Mouse (Mus musculus): Measurements from ENCODE around the gene Ece1. TPM values are rescaled to one million over a fixed set of nuclear protein-coding genes. Genes with fewer than 3 reads are reported as not detected.
A peak's percentile ranks its signal among the peaks of the same experiment; 100 is the strongest.

The Ece1 gene
- polyA plus RNA-seq (2015; fragmentation: Nextera tagmentation; extraction: Ambion mirVana), result 52.0 and 53.5 TPM in 2 replicates

- 0% methylated on average over 37 of the region's 37 CpGs for WGBS
- peak; percentile 89 for ATAC-seq (ENCODE audit: insufficient read depth, low FRiP score, low read depth)
Observed at GRCm38 (mm10) chr4:137862019-137862418, at the start of gene Ece1. Ece1 (plus strand) TSS chr4:137862237.

GRCm38 (mm10) chr4:137812946-137813708 lies 48.9 kb upstream of the Ece1 start:
- H3K4me1 ChIP-seq, result no peaks in the 10 kb centered on the region
- no peak overlapping the region for H3K9ac ChIP-seq
- H3K4me2 ChIP-seq, result no peak overlapping the region
- H3K9me3 ChIP-seq, result no peaks in the 10 kb centered on the region
- H3K27ac ChIP-seq, result no peak overlapping the region
- no peak overlapping the region for H3K4me3 ChIP-seq (replicated peaks)
- 64% methylated on average over 13 of the region's 13 CpGs for WGBS
- no peaks in the 10 kb centered on the region for H3K27me3 ChIP-seq (replicated peaks)
- no peak for ATAC-seq (ENCODE audit: insufficient read depth, low FRiP score, low read depth)
- H3K36me3 ChIP-seq, result no peaks in the 10 kb centered on the region

More at GRCm38 (mm10) chr4:137862019-137862418, at the start of gene Ece1:
- Histone ChIP-seq H3K27ac (peak within 1 kb of the TSS; percentile 87), H3K4me2 (peak within 1 kb of the TSS; percentile 93), H3K36me3 (no peaks in the 10 kb centered on the region), H3K4me1 (peaks cover 45% of the 10 kb centered on the region), H3K4me3 (replicated peaks) (peak within 1 kb of the TSS; percentile 86), H3K27me3 (replicated peaks) (no peaks in the 10 kb centered on the region), H3K9me3 (no peaks in the 10 kb centered on the region), H3K9ac (peak within 1 kb of the TSS; percentile 81)

- no peak overlapping the region for H3K9ac ChIP-seq
- H3K4me1 ChIP-seq, result no peaks in the 10 kb centered on the region
- H3K4me2 ChIP-seq, result no peak overlapping the region
- H3K36me3 ChIP-seq, result no peaks in the 10 kb centered on the region
- H3K27ac ChIP-seq, result no peak overlapping the region
- H3K9me3 ChIP-seq, result no peaks in the 10 kb centered on the region
- H3K27me3 ChIP-seq (replicated peaks), result no peaks in the 10 kb centered on the region
- no peak overlapping the region for H3K4me3 ChIP-seq (replicated peaks)
- WGBS, result 81% methylated on average over 7 of the region's 7 CpGs
- no peak for ATAC-seq (ENCODE audit: insufficient read depth, low FRiP score, low read depth)
Observed at GRCm38 (mm10) chr4:137814140-137814539, 47.9 kb upstream of the Ece1 start.

GRCm38 (mm10) chr4:137815473-137815872 lies 46.6 kb upstream of the Ece1 start:
- no peaks in the 10 kb centered on the region for H3K27me3 ChIP-seq (replicated peaks)
- 0 out of 2 replicates have a peak, but pooled peaks cover 2% of the 10 kb centered on the region for H3K4me1 ChIP-seq
- no peaks in the 10 kb centered on the region for H3K36me3 ChIP-seq
- ATAC-seq (ENCODE audit: insufficient read depth, low FRiP score, low read depth), result no peak
- no peak overlapping the region for H3K4me3 ChIP-seq (replicated peaks)
- H3K9me3 ChIP-seq, result no peaks in the 10 kb centered on the region
- H3K4me2 ChIP-seq, result no peak overlapping the region
- WGBS, result 74% methylated on average over 3 of the region's 3 CpGs
- H3K27ac ChIP-seq, result no peak overlapping the region
- no peak overlapping the region for H3K9ac ChIP-seq

- 68% methylated on average over 7 of the region's 7 CpGs for WGBS
- Histone ChIP-seq H3K4me3 (replicated peaks) (no peak overlapping the region), H3K36me3 (no peaks in the 10 kb centered on the region), H3K4me1 (0 out of 2 replicates have a peak, but pooled peaks cover 2% of the 10 kb centered on the region), H3K9ac (no peak overlapping the region), H3K9me3 (no peaks in the 10 kb centered on the region), H3K27ac (no peak overlapping the region), H3K4me2 (no peak overlapping the region), H3K27me3 (replicated peaks) (no peaks in the 10 kb centered on the region)
- no peak for ATAC-seq (ENCODE audit: insufficient read depth, low FRiP score, low read depth)
Observed at GRCm38 (mm10) chr4:137816216-137816615, 45.8 kb upstream of the Ece1 start.

GRCm38 (mm10) chr4:137818341-137818740 lies 43.7 kb upstream of the Ece1 start:
- no peaks in the 10 kb centered on the region for H3K27me3 ChIP-seq (replicated peaks)
- no peak overlapping the region for H3K27ac ChIP-seq
- no peak for ATAC-seq (ENCODE audit: insufficient read depth, low FRiP score, low read depth)
- H3K4me3 ChIP-seq (replicated peaks), result no peak overlapping the region
- H3K9ac ChIP-seq, result no peak overlapping the region
- H3K4me1 ChIP-seq, result 0 out of 2 replicates have a peak, but pooled peaks cover 2% of the 10 kb centered on the region
- WGBS, result 80% methylated on average over 3 of the region's 3 CpGs
- H3K36me3 ChIP-seq, result no peaks in the 10 kb centered on the region
- H3K9me3 ChIP-seq, result no peaks in the 10 kb centered on the region
- no peak overlapping the region for H3K4me2 ChIP-seq

- no peak overlapping the region for H3K4me3 ChIP-seq (replicated peaks)
- no peaks in the 10 kb centered on the region for H3K9me3 ChIP-seq
- no peak for ATAC-seq (ENCODE audit: insufficient read depth, low FRiP score, low read depth)
- 72% methylated on average over 2 of the region's 2 CpGs for whole genome bisulfite sequencing
- H3K4me1 ChIP-seq, result 0 out of 2 replicates have a peak, but pooled peaks cover 2% of the 10 kb centered on the region
- no peaks in the 10 kb centered on the region for H3K36me3 ChIP-seq
- no peaks in the 10 kb centered on the region for H3K27me3 ChIP-seq (replicated peaks)
- H3K27ac ChIP-seq, result no peak overlapping the region
- H3K4me2 ChIP-seq, result no peak overlapping the region
- no peak overlapping the region for H3K9ac ChIP-seq
Observed at GRCm38 (mm10) chr4:137819487-137819886, 42.5 kb upstream of the Ece1 start.

GRCm38 (mm10) chr4:137820721-137821120 lies 41.3 kb upstream of the Ece1 start:
- 49% methylated on average over 3 of the region's 3 CpGs for WGBS

GRCm38 (mm10) chr4:137822537-137822936 lies 39.5 kb upstream of the Ece1 start:
- no peak overlapping the region for H3K9ac ChIP-seq
- H3K36me3 ChIP-seq, result no peaks in the 10 kb centered on the region
- ATAC-seq (ENCODE audit: insufficient read depth, low FRiP score, low read depth), result no peak
- no peaks in the 10 kb centered on the region for H3K27me3 ChIP-seq (replicated peaks)
- H3K27ac ChIP-seq, result no peak overlapping the region
- 89% methylated on average over 5 of the region's 5 CpGs for WGBS
- no peak overlapping the region for H3K4me2 ChIP-seq
- no peak overlapping the region for H3K4me3 ChIP-seq (replicated peaks)
- H3K4me1 ChIP-seq, result 0 out of 2 replicates have a peak, but pooled peaks cover 2% of the 10 kb centered on the region
- H3K9me3 ChIP-seq, result no peaks in the 10 kb centered on the region

More at GRCm38 (mm10) chr4:137820721-137821120, 41.3 kb upstream of the Ece1 start:
- H3K4me2 ChIP-seq, result no peak overlapping the region
- no peaks in the 10 kb centered on the region for H3K36me3 ChIP-seq
- 0 out of 2 replicates have a peak, but pooled peaks cover 2% of the 10 kb centered on the region for H3K4me1 ChIP-seq
- H3K9me3 ChIP-seq, result no peaks in the 10 kb centered on the region
- no peaks in the 10 kb centered on the region for H3K27me3 ChIP-seq (replicated peaks)
- H3K4me3 ChIP-seq (replicated peaks), result no peak overlapping the region
- H3K9ac ChIP-seq, result no peak overlapping the region
- no peak overlapping the region for H3K27ac ChIP-seq
- no peak for ATAC-seq (ENCODE audit: insufficient read depth, low FRiP score, low read depth)

- no peak for ATAC-seq (ENCODE audit: insufficient read depth, low FRiP score, low read depth)
- 74% methylated on average over 3 of the region's 3 CpGs for WGBS
- Histone ChIP-seq H3K9me3 (no peaks in the 10 kb centered on the region), H3K4me3 (replicated peaks) (no peak overlapping the region), H3K4me1 (0 out of 2 replicates have a peak, but pooled peaks cover 2% of the 10 kb centered on the region), H3K27me3 (replicated peaks) (no peaks in the 10 kb centered on the region), H3K9ac (no peak overlapping the region), H3K4me2 (no peak overlapping the region), H3K36me3 (no peaks in the 10 kb centered on the region), H3K27ac (no peak overlapping the region)
Observed at GRCm38 (mm10) chr4:137823542-137823941, 38.5 kb upstream of the Ece1 start.

GRCm38 (mm10) chr4:137824881-137825280 lies 37.2 kb upstream of the Ece1 start:
- 71% methylated on average over 2 of the region's 2 CpGs for WGBS

GRCm38 (mm10) chr4:137830380-137830779 lies 31.7 kb upstream of the Ece1 start:
- Histone ChIP-seq H3K4me2 (no peak overlapping the region), H3K36me3 (no peaks in the 10 kb centered on the region), H3K9ac (no peak overlapping the region), H3K4me1 (no peaks in the 10 kb centered on the region), H3K27ac (no peak overlapping the region), H3K27me3 (replicated peaks) (0 out of 2 replicates have a peak, but pooled peaks cover 5% of the 10 kb centered on the region), H3K9me3 (no peaks in the 10 kb centered on the region), H3K4me3 (replicated peaks) (no peak overlapping the region)
- ATAC-seq (ENCODE audit: insufficient read depth, low FRiP score, low read depth), result no peak
- 17% methylated on average over 6 of the region's 6 CpGs for WGBS

More at GRCm38 (mm10) chr4:137824881-137825280, 37.2 kb upstream of the Ece1 start:
- Histone ChIP-seq H3K9me3 (no peaks in the 10 kb centered on the region), H3K27ac (no peak overlapping the region), H3K4me1 (no peaks in the 10 kb centered on the region), H3K4me3 (replicated peaks) (no peak overlapping the region), H3K9ac (no peak overlapping the region), H3K4me2 (no peak overlapping the region), H3K36me3 (no peaks in the 10 kb centered on the region), H3K27me3 (replicated peaks) (no peaks in the 10 kb centered on the region)
- ATAC-seq (ENCODE audit: insufficient read depth, low FRiP score, low read depth), result no peak

Data from stomach, embryonic 15.5 days (tissue).